Mouse (Mus musculus) cerebellum, adult 2 months (tissue): ENCODE results near the gene Rsad1.

Source experiments
- CTCF ChIP-seq: fragments of 200-500 bp; IDR thresholded peaks from 2 replicates; pipeline ENCODE4 v1.5.1; 2011; ENCODE audit warnings: low read depth, mild to moderate bottlenecking, control low read depth, low read length, moderate library complexity, borderline replicate concordance; ENCODE audit not compliant: insufficient read depth
- POLR2A ChIP-seq: fragments of 200-500 bp; IDR thresholded peaks from 2 replicates; pipeline ENCODE4 v1.6.1; 2011; ENCODE audit warnings: low read length, control low read depth, borderline replicate concordance; ENCODE audit not compliant: insufficient read depth

- TF ChIP-seq CTCF: no peak
- no peak for TF ChIP-seq POLR2A
Measured at GRCm38 (mm10) chr11:94549691-94550441, 811 bp upstream of the Rsad1 start.
